Comparison of ENCODE assay signal across 16 mouse cellular contexts in genomic region chr19:16027876-16028670, GRCm38 (mm10). TPM values are rescaled to one million over a fixed set of nuclear protein-coding genes. Genes with fewer than 3 reads are reported as not detected.
DNase-seq lines count a peak whose midpoint lies in the region.
"Had no signal": no experiment of that assay in that cellular context is flagged by ENCODE, and none has a peak within 500 bp of the region (broad histone marks: within the 10 kb centered on the region; RNA-seq: fewer than 3 reads in every experiment).

No protein-coding gene starts in this region.

- intact Hi-C loops in heart, postnatal 10 days (cut with DNase I) = no loop called here

- DNase-seq in heart, adult 11 months = peak; percentile 78
- DNase-seq in heart, postnatal 10 days = no peak
- peak; percentile 33 for DNase-seq in lung, postnatal 36 days
- DNase-seq in lung, postnatal 14 days = no peak
- peak; percentile 5 for DNase-seq in MEL-GATA-1-ER (ENCODE audit: extremely low read depth, low read depth)
- DNase-seq in naive thymus-derived CD4-positive, alpha-beta T cell, adult 2 months (ENCODE audit: low read depth) = peak; percentile 6
- no peak for DNase-seq in testis, postnatal 14 days (ENCODE audit: low spot score)
- DNase-seq: adrenal gland, adult 8-10 months; cerebellum, adult 11-12 months; cerebellum, adult 9-11 months; embryo, embryonic 11 days; gastrocnemius, postnatal 25 days; heart, postnatal 14 days; left cerebral cortex, postnatal 4 days; midbrain, embryonic 14.5 days; right cerebral cortex, postnatal 4 days had no signal

RNA-seq across cellular contexts. Expression of gene Cep78, which starts 43.3 kb away (rescaled TPM):
- 1 to 10 TPM; 4.9 to 5.8 TPM for total RNA-seq in heart, postnatal 10 days (2021)

Comparison
In these comparisons a context has a peak if more than half of its experiments do, and no peak if none do; other contexts are left out.
1. DNase-seq: peak in heart, adult 11 months (single experiment), lung, postnatal 36 days (single experiment), MEL-GATA-1-ER (single experiment) and naive thymus-derived CD4-positive, alpha-beta T cell, adult 2 months (single experiment); none in heart, postnatal 10 days (0 of 2), lung, postnatal 14 days (single experiment) and testis, postnatal 14 days (single experiment).